Mouse (Mus musculus) right cerebral cortex, postnatal 14 days (tissue): ENCODE results near the gene Kcnb1.
"Not testable (repeated sequence)": the region's sequence is repeated elsewhere in the genome, so short reads cannot be mapped to it uniquely, and the experiment has no call there.

Experiments used
- DNase-seq: peaks from one replicate; pipeline ENCODE4 v3.0.0; 2022

Kcnb1 gene

GRCm38 (mm10) chr2:167190076-167190399 lies at the start of gene Kcnb1:
Gene Kcnb1, minus strand, starts transcription at chr2:167190155.
- peak; percentile 88 for DNase-seq

- DNase-seq, result no peak
These were observed 49.3 kb upstream of the Kcnb1 start for GRCm38 (mm10) chr2:167239262-167239661.

- no peak for DNase-seq
These were observed 47.3 kb upstream of the Kcnb1 start for GRCm38 (mm10) chr2:167237224-167237623.

GRCm38 (mm10) chr2:167236174-167236573 lies 46.2 kb upstream of the Kcnb1 start:
- DNase-seq, result no peak

- no peak for DNase-seq
These were observed 45.5 kb upstream of the Kcnb1 start for GRCm38 (mm10) chr2:167235338-167236018.

DNA sequence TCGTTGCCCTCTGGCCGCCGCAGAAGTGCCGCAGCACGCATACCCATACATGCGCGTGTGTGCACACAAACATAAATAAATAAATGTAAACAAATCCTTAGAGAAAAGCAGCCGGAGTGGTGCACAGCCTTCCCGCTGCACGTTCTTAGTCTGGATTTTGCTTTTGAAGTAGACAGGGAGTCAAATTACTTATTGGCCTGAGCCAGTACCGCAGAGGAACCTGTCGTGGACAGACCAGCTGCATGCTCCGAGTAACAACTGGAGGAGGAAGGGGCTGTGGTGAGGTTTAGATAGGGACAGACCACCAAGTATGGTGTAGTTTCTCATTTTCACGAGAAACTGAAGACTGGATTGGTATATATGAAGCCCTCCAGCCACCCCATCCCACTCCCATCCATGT lies 43.8 kb upstream of the Kcnb1 start:
- no peak for DNase-seq

DNA sequence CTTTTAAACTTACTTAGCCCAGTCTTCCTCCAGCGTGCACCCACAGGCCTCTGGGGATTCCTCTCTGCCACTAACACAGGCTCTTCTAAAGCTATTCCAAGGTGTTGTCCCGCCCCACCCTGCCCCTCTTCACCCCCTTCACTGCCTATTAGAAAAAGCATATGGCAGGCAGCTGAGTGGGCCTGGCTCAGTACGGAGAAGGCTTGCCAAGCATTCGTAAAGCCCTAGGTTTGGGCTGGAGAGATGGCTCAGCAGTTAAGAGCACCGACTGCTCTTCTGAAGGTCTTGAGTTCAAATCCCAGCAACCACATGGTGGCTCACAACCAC lies 43.0 kb upstream of the Kcnb1 start:
- no peak for DNase-seq

GRCm38 (mm10) chr2:167232132-167233008 lies 42.4 kb upstream of the Kcnb1 start:
- no peak for DNase-seq

GRCm38 (mm10) chr2:167230554-167230953 lies 40.6 kb upstream of the Kcnb1 start:
- DNase-seq, result no peak

DNA sequence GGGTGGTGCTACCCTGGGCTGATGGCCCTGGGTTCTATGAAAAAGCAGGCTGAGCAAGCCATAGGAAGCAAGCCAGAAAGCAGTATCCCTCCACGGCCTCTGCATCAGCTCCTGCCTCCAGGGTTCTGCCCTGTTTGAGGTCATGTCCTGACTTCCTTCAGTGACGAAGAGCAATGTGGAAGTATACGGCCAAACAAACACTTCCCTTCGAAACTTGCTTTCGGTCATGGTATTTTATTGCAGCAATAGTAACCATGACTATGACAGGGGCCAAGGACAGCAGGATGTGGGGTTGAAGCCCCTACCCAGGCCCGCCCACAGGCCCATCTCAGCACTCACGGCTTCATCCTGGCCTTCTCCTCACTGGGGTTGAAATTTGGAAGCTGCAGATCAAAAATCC lies 35.0 kb upstream of the Kcnb1 start:
- DNase-seq, result no peak

DNA sequence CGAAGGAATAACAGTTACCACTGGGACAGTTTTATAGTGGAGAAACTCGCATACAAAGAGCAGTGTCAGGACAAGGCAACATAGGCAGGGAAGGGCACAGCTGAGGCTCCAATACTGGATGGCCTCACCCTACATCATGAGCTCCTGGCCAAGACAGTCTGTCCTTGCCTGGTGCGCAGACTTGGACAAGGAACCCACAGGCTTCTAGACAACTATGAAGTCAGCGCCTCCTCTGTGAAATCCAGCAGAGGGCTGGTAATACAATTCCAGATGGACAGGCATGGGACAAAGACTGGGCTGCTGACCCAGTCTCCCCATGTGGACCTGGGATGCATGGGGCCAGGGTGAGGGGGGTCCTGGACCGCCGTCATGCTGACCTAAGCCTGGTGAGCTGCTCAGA lies 34.2 kb upstream of the Kcnb1 start:
- DNase-seq, result no peak

- peak; percentile 77 for DNase-seq
These were observed 32.2 kb upstream of the Kcnb1 start for GRCm38 (mm10) chr2:167222152-167222551.

GRCm38 (mm10) chr2:167221159-167221845 lies 31.3 kb upstream of the Kcnb1 start:
- no peak for DNase-seq

- DNase-seq, result no peak
These were observed 30.8 kb upstream of the Kcnb1 start for GRCm38 (mm10) chr2:167220736-167221135.

- DNase-seq, result peak; percentile 90
These were observed 29.3 kb upstream of the Kcnb1 start for GRCm38 (mm10) chr2:167219154-167219775.

DNA sequence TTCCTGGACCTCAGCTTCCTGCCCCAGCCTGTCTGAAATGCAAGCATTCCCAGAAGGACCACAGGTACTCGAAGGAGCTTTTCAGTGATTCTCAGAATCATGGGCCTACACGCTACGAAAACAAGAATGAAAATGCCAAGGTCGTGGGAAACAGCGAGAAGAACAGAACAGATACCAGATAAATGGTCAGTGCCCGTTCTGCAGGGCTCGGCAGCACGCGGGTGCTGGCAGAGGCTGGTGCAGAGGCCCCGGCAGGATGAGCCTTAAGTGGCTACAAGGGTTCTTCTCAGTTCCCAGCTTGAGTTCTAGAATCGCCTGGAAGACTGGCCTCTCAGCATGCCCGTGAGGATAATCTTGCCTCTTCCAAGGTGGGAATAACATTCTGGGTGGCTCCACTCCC lies 23.7 kb upstream of the Kcnb1 start:
- no peak for DNase-seq

- DNase-seq, result peak; percentile 31
These were observed 23.1 kb upstream of the Kcnb1 start for GRCm38 (mm10) chr2:167213076-167213475.

DNA sequence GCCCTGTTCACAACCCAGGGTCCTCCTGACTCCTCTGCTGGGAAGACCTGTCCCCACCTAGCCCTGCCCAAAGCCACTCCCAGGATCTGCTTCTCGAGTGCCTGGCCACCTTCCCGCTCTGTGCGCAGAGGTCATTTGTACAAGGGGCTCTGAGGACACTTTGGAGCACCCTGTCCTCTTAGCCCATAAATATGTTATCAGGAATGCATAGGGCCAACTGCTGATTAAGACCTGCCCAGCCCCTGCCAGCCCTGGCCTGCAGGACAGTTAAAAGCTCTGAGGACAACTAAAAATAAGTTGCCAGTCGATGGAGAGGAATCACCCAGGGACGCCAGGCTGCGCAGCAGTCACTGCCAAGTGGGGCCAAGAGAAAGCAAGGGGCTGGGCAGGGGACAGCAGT lies 22.6 kb upstream of the Kcnb1 start:
- no peak for DNase-seq

DNA sequence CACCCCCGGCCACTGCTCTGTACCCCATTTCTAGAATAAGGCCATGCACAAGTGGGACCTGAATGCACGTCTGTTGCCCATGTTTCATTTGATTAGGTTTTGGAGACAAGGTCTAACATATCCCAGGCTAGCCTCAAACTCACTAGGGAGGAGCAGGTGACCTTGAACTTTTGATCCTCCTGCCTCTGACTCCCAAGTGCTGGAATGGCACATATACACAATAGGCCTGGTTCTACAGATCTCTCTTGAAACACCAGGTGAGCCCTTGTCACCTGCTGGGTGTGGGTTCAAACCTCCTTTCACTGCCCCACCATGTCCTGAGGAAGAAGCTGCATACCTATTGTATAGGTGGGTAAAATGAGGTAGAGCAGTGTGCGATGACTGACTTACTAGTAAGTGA lies 22.1 kb upstream of the Kcnb1 start:
- no peak for DNase-seq

DNA sequence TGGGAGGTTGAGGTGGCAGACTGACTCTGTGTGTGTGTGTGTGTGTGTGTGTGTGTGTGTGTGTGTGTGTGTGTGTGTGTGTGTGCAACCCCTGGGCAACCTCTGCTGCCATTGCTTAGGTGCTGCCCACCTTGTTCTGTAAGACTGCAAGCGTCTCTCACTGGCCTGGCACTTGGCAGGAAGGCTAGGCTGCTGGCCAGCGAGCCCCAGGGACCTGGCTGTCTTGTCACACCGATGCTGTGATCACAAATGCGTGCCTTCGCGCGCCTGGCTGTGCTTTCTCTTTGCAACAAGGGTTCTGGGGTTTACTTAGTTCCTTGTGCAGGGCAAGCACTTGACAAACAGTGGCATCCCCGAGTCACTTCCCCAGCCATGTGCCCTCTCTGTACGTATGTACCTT lies 19.9 kb upstream of the Kcnb1 start:
- no peak for DNase-seq

- DNase-seq, result no peak
These were observed 19.0 kb upstream of the Kcnb1 start for GRCm38 (mm10) chr2:167208984-167209383.

- DNase-seq, result no peak
These were observed 16.1 kb upstream of the Kcnb1 start for GRCm38 (mm10) chr2:167205918-167206629.

DNA sequence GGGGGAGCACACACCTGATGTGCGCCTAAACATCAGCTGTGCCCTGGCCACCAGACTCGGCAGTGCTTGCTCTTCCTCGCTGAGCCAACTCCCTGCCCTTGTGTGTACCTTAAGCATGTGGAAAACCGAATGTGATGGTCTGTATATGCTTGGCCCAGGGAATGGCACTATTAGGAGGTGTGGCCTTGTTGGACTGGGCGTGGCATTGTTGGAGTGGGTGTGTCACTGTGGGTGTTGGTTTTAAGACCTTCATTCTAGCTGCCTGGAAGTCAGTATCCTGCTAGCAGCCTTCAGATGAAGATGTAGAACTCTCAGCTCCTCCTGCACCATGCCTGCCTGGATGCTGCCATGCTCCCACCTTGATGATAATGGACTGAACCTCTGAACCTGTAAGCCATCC lies 14.7 kb upstream of the Kcnb1 start:
- not testable (repeated sequence) for DNase-seq
